Mouse (Mus musculus): ENCODE data around the gene Sco2. TPM values are rescaled to one million over a fixed set of nuclear protein-coding genes. Genes with fewer than 3 reads are reported as not detected.

Sco2 gene
- total RNA-seq (2017): 21.8 and 23.0 TPM in 2 replicates

DNA sequence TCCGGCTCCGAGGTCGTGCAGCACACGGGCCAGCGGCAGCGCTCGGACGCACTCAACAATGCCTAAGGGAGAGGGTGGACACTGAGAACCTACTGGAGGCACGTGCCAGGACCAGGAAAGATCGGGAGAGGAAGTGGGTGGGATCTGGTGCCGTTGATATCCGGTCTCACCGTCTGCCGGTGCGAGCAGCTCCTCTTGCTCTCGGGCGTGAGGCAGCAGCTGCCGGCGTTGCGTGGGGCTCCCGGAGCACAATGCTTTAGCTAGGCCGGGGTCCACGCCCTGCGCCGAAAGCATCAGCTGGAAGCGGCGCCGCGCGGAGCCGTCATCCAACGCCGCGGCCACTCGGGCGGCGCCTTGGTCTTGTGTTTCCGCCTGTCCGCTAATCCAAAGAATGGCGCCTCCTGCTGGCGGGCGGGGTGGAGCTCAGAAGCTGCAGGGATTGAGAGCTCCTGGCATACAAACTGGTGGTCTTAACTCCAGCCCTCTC lies at the start of gene Sco2:
Sco2 (minus strand) TSS at position 85 of the 487 bp plus-strand sequence.
- ATAC-seq (replicated peaks; ENCODE audit: low read depth, poor library complexity, severe bottlenecking): peak; percentile 51

DNA sequence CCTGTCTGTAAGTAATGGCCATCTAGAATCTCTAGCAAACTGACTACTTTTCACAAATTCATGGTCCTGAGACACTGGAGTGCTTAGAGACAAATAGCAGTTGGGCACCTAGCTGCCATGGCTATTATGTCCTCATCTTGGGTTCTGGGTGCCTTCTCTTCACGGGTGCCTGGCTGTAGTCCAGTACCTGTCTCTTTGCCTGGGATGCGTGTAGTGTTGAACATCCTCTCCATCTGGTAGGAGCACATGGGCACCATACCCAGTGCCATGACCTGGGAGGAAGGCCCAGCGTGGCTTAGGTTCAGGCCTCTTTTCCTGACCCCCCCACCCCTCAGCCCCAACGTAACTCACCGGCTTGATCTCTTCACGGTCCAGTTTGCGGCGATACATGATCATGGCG lies 48.3 kb upstream of the Sco2 start:
- ATAC-seq (replicated peaks; ENCODE audit: low read depth, poor library complexity, severe bottlenecking): no peak

DNA sequence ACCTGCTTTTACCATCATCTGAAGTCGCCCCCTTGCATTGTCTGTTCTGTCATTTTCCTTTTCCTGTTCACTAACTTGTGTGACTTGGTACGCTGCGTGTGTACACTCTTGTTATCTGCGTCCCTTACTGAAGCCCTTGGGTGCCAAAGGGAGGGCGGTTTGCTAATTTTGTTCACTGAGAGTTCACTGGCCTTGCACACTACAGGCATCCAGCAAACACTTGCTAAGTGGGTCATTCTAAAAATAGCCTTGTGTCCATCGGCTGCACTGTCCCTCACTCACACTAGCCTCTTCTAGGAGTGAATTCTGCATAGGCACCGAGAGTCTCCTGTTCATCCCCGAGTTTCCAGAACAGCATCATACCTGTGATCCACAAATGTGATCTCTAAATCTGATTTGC lies 41.6 kb upstream of the Sco2 start:
- ATAC-seq (replicated peaks; ENCODE audit: low read depth, poor library complexity, severe bottlenecking): no peak

DNA sequence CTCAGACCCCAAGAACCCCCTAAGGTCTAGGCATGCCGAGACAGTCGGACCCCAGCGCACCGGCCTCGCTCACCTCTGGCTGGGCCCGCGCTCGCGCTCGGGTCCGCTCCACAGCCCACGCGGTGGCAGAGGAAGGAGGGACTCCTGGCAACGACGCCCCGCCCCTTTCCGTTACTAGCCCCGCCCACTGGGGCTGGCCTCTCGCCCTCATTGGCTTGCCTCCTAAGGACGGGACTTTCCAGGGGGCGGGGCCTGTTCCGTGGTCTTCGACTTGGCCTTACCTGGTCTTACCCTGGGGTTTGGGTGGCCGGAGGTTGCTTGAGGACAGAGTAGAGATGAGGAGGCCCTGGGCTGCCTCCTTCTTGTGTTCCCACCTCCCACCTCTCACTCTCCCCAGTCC lies 36.5 kb upstream of the Sco2 start, which contains the start of gene Syce3:
Syce3 (minus strand) TSS at position 386 of the 400 bp plus-strand sequence.
- no peak for ATAC-seq (replicated peaks; ENCODE audit: low read depth, poor library complexity, severe bottlenecking)

DNA sequence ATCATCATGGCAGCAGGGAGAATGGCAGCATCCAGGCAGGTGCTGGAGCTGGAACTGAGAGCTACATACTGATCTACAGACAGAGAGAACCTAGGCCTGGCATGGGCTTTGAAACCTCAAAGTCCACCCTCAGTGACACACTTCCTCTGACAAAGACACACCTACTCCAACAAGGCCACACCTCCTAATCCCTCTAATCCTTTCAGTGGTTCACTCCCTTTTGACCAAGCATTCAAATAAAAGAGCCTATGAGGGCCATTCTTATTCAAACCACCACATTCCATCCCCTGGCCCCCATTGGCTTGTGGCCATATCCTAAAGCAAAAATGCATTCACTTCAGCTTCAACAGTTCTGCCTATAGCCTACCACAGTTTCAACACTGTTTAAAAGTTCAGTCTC lies 33.0 kb upstream of the Sco2 start:
- ATAC-seq (replicated peaks; ENCODE audit: low read depth, poor library complexity, severe bottlenecking): no peak

DNA sequence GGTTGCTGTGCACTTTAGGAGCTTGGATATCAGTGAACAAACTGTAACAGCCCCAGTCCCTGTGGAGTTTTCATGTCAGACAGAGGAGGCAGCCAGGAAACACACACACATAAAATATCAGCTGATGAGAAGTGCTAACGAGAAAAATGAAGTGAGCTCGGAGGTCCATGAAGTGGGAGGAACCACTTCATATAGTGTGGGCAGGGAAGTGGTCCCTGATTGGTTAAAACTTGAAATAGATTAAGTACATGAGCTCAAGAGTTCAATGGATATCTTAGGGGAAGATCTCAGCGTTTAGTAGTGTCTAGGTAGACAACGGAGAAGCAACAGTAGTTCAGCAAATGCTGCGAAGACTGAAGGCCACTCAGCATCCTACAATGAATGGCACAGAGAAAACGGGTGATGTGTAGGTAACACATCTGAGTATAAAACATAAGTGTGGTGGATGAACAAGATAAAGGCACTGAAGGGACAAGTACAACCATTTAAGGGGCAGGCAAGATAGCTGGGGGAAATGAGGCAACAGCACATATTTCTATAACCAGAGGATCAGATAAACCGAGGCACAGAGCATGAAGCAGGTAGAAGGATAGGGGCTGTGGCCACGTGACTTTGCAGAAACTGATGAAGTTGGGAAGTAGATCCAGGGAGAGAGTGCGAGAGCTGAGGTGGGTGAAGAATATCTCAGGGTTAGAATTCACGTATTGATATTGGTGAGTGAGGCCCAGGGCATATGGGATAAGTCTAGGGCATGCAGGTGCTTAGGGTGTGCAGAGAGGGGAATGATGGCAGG lies 31.4 kb upstream of the Sco2 start:
- ATAC-seq (replicated peaks; ENCODE audit: low read depth, poor library complexity, severe bottlenecking): no peak

DNA sequence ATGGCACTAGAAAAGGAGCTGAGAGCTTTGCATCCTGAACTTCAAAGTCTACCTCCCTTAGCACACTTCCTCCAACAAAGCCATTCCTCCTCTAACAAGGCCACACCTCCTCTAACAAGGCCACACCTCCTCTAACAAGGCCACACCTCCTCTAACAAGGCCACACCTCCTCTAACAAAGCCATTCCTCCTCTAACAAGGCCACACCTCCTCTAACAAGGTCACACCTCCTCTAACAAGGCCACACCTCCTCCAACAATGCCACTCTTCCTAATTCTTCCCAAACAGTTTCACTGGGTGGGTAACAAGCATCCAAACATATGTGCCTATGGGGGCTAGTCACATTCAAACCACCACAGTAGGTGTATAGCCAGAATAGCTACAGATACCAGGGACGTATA lies 28.8 kb upstream of the Sco2 start:
- no peak for ATAC-seq (replicated peaks; ENCODE audit: low read depth, poor library complexity, severe bottlenecking)

DNA sequence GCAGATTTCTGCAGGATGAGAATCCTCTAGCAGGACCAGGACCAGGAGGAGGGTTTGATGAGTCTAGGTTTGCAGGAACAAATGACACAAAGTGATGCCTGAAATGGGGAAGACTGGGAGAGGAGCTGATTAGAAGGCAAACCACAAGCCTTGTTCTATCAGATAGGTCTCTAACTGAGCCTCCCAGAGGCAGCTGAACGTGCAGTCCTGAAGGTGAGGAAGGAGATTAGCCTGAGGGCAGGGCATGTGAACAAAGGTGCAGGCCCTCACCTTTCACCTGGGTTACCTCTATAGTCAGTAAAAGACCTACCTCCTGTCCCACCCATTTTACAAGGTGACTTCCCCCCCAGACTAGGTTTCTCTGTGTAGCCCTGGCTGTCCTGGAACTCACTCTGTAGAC lies 26.1 kb upstream of the Sco2 start:
- ATAC-seq (replicated peaks; ENCODE audit: low read depth, poor library complexity, severe bottlenecking): no peak

DNA sequence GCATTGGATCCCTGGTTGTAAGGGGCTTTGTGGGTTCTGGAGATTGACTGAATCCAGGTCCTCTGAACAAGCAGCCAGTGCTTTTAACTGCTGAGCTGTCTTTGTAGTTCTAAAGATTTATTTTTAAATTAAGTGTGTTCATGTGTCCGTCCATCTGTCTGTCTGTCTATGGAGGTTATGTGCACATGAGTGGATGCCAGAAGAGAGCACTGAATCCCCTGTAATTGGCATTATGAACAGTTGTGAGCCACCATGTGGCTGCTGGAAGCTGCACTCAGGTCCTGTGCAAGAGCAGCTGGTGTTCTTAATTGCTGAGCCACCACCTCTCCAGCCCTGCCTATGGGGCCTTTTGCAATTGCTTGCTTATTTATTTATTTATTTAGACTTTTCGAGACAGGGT lies 24.5 kb upstream of the Sco2 start:
- ATAC-seq (replicated peaks; ENCODE audit: low read depth, poor library complexity, severe bottlenecking): no peak

DNA sequence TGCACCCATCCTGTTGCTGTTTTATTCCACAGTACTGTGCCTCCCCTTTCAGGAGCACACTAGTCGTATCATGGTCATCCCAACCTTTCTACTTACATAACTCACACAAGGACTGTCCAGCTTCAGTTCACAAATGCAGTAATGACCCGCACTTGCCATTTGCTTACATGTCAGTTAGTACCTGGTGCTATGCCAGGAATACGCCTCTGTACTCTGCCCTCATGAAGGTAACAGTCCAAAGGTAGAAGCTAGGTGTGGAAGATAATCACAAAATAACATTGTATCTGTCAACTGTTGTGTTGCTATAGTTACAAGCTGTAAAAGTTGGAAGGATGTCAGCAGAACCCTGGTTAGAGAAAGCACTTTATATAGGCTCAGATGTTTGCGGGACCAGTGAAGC lies 23.2 kb upstream of the Sco2 start:
- ATAC-seq (replicated peaks; ENCODE audit: low read depth, poor library complexity, severe bottlenecking): no peak

DNA sequence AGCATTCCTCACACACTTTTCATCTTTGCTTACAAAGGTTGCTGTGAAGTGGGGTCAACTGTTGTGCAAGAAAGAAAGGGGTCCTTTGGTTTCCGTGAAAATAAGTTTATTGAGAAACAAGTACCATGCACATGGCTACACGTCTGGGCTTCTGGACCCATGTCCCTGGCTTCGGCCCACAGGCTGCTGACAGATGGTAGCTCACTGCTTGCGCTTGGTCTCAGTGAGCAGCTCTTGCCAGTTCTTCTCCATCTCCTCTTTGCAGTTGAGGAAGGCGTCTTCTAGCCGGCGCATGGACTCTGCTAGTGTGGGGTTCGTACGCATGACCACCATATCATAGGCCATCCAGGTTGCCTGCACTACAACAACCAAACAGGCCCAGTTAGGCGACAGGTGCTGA lies 16.4 kb upstream of the Sco2 start:
- ATAC-seq (replicated peaks; ENCODE audit: low read depth, poor library complexity, severe bottlenecking): no peak

DNA sequence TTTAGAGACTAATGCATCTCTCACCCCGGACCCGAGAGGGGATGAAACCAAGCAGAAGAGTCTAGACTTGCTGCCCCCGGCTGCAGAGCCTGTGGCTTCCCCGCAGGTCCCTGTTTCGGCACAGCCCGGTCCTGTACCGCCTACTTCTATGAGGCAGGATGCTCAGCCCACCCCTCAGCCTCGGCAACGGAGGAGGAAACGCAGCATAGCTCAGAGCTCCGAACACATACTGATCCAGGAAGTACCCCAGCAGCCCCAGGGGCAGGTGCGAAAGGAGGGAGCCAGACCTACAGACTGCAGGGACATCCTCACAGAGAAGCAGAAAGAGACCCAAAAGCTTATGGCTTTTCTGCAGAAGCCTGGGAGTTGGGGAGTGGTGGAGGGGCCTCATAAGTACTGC lies 13.5 kb upstream of the Sco2 start:
- 0 out of 2 replicates have a peak, but pooled peaks have one; percentile 43 for ATAC-seq (replicated peaks; ENCODE audit: low read depth, poor library complexity, severe bottlenecking)

DNA sequence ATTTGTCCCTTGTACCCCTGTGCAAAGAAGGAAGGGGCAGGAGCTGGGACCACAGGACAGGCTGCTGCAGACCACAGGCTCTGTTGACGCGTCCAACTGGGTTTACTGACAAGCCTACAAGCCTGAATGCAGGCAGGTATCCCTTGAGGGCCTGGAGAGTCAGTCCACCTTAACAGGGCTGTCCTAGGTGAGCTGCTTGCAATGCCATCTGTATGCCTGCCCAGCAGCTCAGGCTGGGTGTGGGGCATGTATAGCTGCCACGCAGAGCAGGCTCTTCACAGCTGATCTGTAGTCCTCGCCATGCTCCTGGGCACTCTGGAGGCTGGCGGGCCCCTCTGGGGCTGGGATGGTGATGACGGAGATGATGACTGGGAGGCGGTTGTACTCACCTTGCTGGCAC lies 11.0 kb upstream of the Sco2 start, which contains the start of gene Klhdc7b:
Klhdc7b (plus strand) TSS at position 301 of the 400 bp plus-strand sequence.
- no peak for ATAC-seq (replicated peaks; ENCODE audit: low read depth, poor library complexity, severe bottlenecking)

DNA sequence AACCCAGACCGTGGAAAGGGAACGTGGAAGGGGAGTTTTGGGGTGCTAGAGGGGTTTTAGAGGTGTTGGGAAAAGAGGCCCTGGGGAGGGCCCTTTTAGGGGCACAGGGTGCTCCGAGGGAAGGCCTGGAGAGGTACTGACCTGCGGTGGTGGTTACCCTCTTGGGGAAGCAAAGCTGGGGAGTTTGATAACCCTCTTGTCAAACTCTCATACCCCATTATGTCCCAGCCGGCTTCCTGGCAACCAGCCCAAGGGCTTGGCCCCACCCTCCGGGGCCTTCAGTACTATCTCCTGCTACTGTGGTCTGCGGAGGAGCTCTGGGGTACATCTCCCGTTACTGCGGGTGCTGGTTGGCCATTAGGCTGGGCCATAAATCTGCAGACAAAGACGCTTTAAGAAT lies 5.8 kb upstream of the Sco2 start:
- peak; percentile 77 for ATAC-seq (replicated peaks; ENCODE audit: low read depth, poor library complexity, severe bottlenecking)

DNA sequence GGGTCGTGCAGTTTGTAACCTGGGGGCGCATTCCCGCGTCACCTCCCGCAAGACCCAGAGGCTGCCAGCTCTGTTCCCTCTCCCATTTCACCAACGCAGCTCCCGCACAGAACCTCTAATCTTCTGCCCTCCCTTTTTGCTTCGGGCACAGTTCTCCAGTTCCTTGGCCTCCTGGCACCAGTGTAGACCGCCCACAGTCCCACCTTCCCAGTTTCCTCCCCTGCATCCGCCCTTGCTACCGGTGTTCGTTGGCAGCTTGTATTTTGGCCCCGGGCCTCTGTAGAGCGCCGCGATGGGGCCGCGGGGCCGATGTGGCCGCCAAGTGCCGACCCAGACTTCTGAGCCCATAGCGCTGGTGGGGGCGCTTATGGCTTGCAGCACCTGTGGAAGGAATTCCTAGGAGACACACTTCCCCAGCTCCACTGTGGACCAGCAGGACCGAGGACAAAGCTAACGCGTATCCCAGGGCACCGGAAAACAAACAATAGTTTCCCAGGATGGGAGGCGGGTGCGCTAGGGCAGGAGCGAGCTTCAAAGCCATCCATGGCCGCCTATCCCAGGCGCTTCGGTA lies 5.3 kb upstream of the Sco2 start, which contains the start of gene Odf3b:
Odf3b (minus strand) TSS at position 452 of the 571 bp plus-strand sequence.
- ATAC-seq (replicated peaks; ENCODE audit: low read depth, poor library complexity, severe bottlenecking): peak; percentile 30

DNA sequence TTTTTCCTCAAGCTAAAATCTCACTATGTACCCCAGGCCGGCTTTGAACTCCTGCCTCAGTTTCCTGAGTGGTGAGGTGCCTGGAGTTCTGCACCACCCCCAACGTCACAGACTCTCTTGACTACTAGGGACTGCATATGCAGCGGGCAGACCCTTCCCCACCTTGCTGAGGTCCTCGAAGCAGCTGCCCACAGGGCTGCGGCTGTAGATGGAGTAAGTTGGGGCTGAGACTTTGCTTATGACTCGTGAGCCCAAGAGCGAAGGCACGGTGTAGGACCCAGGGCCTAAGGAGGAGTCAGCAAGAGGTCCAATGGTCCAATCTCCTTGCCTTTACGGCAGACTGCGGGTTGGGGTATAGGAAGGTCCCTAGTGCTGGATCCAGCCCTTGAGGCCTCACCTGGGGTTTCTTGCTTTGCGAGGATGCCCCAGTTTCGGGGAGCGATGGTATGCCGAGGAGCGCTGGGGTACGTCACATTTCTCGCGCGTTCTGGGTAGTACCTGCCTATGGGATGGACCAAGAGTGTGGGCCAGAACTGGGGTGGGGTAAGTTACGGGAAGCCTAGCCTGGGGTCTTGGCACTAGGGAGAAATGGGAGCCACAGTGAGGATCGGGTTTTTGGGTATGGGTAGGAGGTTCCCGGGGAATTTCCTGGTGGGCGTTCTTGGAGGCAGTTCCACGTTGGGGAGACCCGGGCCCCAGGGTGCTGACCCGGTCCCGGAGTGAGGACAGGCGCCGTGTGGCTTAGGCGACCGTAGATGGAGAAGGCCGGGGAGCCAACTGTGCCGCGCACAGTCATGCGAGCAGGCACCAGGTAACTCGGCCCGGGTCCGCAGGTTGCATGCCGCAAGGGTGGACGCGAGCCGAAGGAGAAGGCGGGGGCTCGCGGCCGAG lies 4.5 kb upstream of the Sco2 start:
- ATAC-seq (replicated peaks; ENCODE audit: low read depth, poor library complexity, severe bottlenecking): 0 out of 2 replicates have a peak, but pooled peaks have one; percentile 1

DNA sequence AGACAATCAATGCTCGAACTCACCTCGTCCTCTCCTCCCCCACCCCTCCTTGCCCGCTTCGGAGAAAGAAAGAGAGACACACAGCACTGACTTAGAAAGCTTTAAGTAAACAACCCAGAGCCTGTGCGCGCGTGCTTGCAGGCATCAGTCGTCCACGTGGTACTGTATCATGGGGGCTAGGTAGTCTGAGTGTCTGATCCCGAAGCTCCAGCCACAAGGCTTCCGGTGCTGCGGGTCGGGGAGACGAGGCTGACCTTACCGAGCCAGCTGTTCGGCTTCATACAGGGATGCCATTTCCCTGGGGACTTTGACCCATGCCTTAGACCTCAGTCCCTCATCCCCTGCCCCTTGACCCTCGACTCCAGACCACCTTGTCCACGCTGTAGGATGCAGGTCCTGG lies 3.7 kb upstream of the Sco2 start:
- no peak for ATAC-seq (replicated peaks; ENCODE audit: low read depth, poor library complexity, severe bottlenecking)

DNA sequence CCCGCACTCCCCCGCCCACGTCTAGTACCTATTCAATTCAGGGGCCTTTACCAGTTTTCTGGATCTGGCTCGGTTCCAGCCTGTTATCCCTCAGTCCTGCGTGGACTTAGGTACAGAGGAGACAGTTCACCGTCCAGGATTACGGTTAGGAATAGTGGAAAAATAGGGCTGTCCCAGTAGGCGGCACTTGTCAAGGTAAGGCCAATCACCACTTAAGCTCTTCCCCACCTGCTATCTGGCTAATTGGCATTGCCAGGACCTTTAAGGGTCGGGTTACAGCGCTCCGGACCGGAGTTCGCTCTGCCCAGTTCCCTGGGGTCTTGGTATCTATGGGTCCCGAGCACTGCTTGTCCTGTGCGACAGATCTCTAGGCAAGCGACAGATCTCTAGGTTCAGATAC lies 3.3 kb upstream of the Sco2 start, which contains the start of gene Tymp:
Tymp (minus strand) TSS at position 83 of the 400 bp plus-strand sequence.
- ATAC-seq (replicated peaks; ENCODE audit: low read depth, poor library complexity, severe bottlenecking): no peak

DNA sequence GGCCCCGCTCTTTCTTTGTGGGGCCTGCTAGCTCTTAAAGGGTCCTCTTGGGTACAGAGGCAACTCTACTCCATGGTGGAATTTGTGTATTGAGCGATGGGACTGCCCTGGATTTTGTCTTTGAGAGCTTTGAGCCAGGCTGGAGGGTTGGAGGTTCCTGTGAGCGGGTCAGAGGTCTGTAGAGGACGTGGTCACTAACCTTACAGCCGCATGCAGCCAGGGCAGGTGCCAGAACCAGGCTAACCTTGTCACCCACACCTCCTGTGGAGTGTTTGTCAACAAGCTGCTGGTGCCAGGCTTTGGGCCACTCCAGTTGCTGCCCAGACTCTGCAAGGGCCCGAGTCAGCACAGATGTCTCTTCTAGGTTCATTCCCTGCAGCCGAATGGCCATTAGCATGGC lies 2.4 kb upstream of the Sco2 start:
- ATAC-seq (replicated peaks; ENCODE audit: low read depth, poor library complexity, severe bottlenecking): no peak

DNA sequence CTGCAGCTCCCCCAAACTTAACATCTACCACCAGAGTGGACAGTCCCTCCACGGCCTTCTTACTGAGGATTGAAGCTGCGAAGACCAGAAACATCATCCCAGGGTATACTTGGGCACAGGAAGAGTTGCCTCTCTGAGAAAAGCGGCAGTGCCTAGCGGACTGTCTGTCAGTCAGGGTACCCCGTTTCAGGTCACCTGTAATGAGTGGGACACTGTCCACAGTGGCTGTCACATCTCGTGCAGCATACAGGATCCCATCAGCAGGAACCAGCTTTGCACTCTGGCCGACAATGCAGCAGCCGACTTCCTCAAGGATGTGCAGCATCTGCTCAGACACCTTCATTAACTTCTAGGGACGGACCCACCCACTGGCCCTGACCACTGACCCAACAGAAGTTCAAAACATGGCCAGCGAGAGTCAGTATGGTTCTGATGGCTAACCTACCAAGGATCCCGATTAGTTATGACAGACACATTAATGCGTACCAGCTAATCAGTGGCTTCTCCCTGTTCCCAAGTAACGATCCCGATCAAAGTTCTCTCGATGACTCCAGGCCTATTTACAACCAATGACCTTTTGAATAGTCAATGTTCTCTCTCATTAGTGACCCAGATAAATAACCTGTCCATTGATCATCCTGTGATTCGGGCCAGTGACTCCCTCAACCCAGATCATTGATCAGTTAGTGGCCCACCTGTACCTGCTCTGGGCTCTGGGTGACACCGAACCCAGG lies 1.3 kb upstream of the Sco2 start:
- no peak for ATAC-seq (replicated peaks; ENCODE audit: low read depth, poor library complexity, severe bottlenecking)
